Mouse (Mus musculus): Measurements from ENCODE around the gene Osbpl3. TPM values are rescaled to one million over a fixed set of nuclear protein-coding genes. Genes with fewer than 3 reads are reported as not detected.

Osbpl3 gene
- polyA plus RNA-seq, 1 experiment from 2014 or later = 14.5 TPM

DNA sequence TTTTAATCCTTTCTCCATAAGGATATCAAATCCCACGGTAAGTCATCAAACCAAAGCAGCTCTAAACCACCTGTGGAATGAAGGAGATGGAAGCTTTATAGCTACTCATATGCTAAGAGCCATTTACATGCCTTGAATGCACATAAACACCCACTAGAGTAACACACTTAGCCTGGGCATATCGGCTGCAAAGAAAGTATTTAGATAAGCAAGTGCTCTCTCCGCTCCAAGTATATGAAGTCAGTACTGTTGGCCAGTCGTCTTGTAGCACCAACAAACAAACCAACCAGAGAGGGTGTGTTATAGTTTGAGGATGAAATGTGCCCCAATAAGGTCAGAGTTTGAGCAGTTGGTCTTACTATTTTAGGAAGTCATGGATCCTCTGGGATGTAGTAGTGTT is 31.7 kb downstream of the Osbpl3 start:
- Histone ChIP-seq H3K27me3 (no peaks in the 10 kb centered on the region), H3K4me2 (replicated peaks) (no peak overlapping the region), H3K4me3 (replicated peaks) (no peak overlapping the region), H3K9me3 (replicated peaks) (no peaks in the 10 kb centered on the region), H3K4me1 (peaks cover 14% of the 10 kb centered on the region; the same call in 1 of the 2 replicates), H3K36me3 (no peaks in the 10 kb centered on the region), H3K27ac (replicated peaks) (no peak overlapping the region), H3K9ac (no peak overlapping the region)
- WGBS = 83% methylated on average over 4 of the region's 4 CpGs
- ATAC-seq (ENCODE audit: insufficient number of reproducible peaks, low FRiP score, low TSS enrichment, low read depth) = no peak

DNA sequence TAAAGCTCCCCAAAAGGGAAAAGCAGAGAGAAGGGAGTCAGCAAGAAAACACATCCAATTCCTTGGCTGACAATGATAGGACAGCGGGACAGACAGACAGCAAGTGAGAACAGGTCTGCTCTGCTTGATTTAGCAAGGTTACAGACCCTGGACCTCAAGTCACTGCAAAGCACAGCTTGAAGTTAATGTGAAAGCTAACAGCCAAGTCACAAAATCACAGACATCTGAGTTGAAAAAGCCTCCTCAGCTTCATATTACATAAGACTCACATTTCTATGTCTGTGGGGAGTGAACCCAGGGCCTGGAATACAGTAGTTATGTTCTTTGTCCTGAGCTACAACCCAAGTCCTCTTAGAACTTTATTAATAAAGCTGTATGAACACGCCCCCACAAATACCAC is 35.6 kb downstream of the Osbpl3 start:
- Histone ChIP-seq H3K4me1 (peaks cover 11% of the 10 kb centered on the region; the same call in 1 of the 2 replicates), H3K9ac (no peak overlapping the region), H3K36me3 (no peaks in the 10 kb centered on the region), H3K4me3 (replicated peaks) (no peak overlapping the region), H3K27me3 (no peaks in the 10 kb centered on the region), H3K4me2 (replicated peaks) (no peak overlapping the region), H3K27ac (replicated peaks) (0 out of 2 replicates have a peak overlapping the region, but pooled peaks have one; percentile 17), H3K9me3 (replicated peaks) (no peaks in the 10 kb centered on the region)
- no peak for ATAC-seq (ENCODE audit: insufficient number of reproducible peaks, low FRiP score, low TSS enrichment, low read depth)
- WGBS = 77% methylated on average over 2 of the region's 2 CpGs

DNA sequence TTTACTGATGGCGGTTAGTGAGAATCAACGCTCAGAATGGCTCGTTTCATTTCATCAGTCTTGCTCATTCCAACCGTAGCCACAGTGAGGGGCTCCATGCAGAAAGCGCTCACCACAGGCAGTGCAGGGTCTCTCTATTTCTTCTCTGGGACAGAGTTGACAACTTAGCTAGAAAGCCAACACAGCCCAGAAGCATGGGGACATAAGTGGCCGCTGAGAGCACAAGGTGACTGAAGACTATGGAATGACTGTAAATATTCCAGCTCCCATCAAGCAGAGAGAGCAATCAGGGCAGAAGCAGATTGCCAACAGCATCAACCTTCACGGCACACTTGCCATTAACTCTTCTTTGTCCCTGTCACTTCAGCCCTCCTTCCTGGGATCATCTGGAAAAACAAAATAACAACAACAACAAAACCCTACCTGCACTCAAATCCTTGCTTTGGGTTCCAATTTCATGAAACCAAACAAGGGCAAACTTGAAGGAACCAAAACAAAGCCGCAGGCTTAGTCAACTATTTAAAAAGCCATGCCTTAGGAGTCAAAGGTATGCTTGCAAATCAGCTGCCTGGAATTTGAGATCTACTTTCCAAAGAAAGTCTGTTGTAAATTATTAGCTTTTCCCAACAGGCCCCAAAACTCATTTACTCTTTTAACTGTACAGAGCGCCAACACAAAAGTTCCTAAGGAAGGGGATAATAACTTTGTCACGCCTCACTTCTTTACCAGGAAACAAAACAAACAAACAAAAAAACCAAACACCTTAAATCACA is 36.3 kb downstream of the Osbpl3 start:
- 0 out of 2 replicates have a peak overlapping the region, but pooled peaks have one; percentile 39 for H3K27ac ChIP-seq (replicated peaks)
- 69% methylated on average over 10 of the region's 10 CpGs for WGBS
- no peak for ATAC-seq (ENCODE audit: insufficient number of reproducible peaks, low FRiP score, low TSS enrichment, low read depth)

DNA sequence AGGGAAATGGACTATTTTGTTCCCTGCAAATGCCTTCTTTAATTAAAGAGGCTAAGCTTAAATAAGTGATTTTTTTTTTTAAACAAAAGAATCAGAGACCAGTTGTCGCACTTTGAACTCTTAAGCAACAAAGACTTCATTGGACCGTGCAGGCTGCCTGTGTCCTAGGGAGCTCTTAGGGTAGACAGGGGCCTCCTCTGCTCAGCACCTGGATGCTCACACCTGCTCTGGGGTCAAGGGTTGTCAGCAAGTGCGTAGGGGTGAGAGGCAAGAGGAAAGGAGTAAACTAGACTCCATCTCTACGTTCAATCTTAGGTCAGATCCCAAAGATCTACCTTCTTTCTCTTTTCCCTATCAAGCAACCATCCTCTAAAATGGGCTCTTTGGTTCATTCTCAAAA is 37.0 kb downstream of the Osbpl3 start:
- Histone ChIP-seq H3K27me3 (no peaks in the 10 kb centered on the region), H3K4me2 (replicated peaks) (no peak overlapping the region), H3K36me3 (no peaks in the 10 kb centered on the region), H3K4me1 (peaks cover 22% of the 10 kb centered on the region), H3K9me3 (replicated peaks) (no peaks in the 10 kb centered on the region), H3K9ac (no peak overlapping the region), H3K27ac (replicated peaks) (no peak overlapping the region), H3K4me3 (replicated peaks) (no peak overlapping the region)
- WGBS = 89% methylated on average over 4 of the region's 4 CpGs
- no peak for ATAC-seq (ENCODE audit: insufficient number of reproducible peaks, low FRiP score, low TSS enrichment, low read depth)

More for the DNA sequence above, 36.3 kb downstream of the Osbpl3 start:
- H3K36me3 ChIP-seq = no peaks in the 10 kb centered on the region
- no peaks in the 10 kb centered on the region for H3K27me3 ChIP-seq
- H3K4me2 ChIP-seq (replicated peaks) = no peak overlapping the region
- peaks cover 15% of the 10 kb centered on the region for H3K4me1 ChIP-seq
- no peak overlapping the region for H3K9ac ChIP-seq
- H3K4me3 ChIP-seq (replicated peaks) = no peak overlapping the region
- H3K9me3 ChIP-seq (replicated peaks) = no peaks in the 10 kb centered on the region

DNA sequence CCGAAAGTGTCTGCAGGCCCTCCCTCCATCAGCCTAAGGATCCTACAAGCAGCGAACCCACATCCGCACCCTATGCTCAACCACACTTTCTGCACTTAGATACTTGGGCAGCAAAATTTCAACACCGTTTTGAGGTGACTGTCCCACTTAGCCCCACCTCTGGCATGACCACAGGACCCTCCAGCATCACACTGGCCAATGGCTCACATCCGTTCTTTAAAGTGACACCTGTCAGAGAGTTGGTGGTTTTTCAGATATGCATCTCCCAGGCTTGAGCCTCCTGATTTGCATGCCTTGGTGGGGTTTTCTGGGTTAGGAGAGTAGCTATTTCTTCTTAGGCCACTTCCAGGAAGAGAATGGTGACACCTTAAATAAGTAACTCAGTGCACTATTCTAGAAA is 39.1 kb downstream of the Osbpl3 start:
- Histone ChIP-seq H3K27me3 (no peaks in the 10 kb centered on the region), H3K27ac (replicated peaks) (no peak overlapping the region), H3K4me1 (peaks cover 29% of the 10 kb centered on the region), H3K9me3 (replicated peaks) (no peaks in the 10 kb centered on the region), H3K4me3 (replicated peaks) (no peak overlapping the region), H3K36me3 (no peaks in the 10 kb centered on the region), H3K4me2 (replicated peaks) (no peak overlapping the region), H3K9ac (no peak overlapping the region)
- no peak for ATAC-seq (ENCODE audit: insufficient number of reproducible peaks, low FRiP score, low TSS enrichment, low read depth)
- 94% methylated on average over 5 of the region's 5 CpGs for WGBS

DNA sequence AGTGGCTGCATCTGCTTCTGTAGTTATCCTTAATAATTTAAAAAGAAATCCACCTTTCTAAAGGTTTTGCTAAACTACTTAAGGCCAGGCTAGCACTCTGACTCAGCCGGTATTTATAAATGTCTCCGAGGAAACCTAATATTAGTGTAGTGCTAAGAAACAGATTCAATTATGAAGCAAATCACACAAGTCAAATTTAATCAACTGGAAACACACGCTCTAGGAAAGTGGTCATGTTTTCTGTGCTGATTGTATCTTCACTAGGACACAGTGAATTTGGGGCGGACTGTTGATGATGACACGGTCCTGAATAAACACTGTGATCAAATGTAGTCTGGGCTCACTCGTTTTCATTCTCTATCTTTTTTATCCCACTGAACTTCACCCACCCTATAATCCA is 40.6 kb downstream of the Osbpl3 start:
- Histone ChIP-seq H3K27ac (replicated peaks) (no peak overlapping the region), H3K4me1 (peaks cover 29% of the 10 kb centered on the region), H3K4me3 (replicated peaks) (no peak overlapping the region), H3K27me3 (no peaks in the 10 kb centered on the region), H3K36me3 (no peaks in the 10 kb centered on the region), H3K4me2 (replicated peaks) (no peak overlapping the region), H3K9me3 (replicated peaks) (no peaks in the 10 kb centered on the region), H3K9ac (no peak overlapping the region)
- no peak for ATAC-seq (ENCODE audit: insufficient number of reproducible peaks, low FRiP score, low TSS enrichment, low read depth)
- WGBS = 59% methylated on average over 6 of the region's 6 CpGs

DNA sequence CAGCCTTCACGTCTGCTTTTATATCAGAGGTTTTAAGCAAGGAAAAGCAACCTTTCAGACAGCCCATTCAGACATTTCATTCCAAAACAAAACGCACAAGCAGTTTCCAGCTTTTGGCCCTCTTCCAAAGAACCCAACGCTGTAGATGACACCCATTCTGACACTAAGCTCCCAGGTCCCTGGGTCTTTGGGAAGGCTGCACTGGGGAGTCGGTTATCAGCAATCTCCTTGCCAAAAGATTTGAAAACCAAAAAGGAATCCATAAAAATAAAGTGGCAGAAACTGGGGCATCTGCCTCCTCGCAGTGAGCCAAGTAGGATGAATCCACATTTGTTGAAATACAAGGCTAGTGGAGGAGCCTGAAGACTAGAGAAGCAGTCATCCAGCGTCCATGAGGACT is 41.5 kb downstream of the Osbpl3 start:
- Histone ChIP-seq H3K27ac (replicated peaks) (0 out of 2 replicates have a peak overlapping the region, but pooled peaks have one; percentile 13), H3K9me3 (replicated peaks) (no peaks in the 10 kb centered on the region), H3K36me3 (no peaks in the 10 kb centered on the region), H3K4me1 (peaks cover 20% of the 10 kb centered on the region), H3K9ac (no peak overlapping the region), H3K27me3 (no peaks in the 10 kb centered on the region), H3K4me2 (replicated peaks) (no peak overlapping the region), H3K4me3 (replicated peaks) (no peak overlapping the region)
- ATAC-seq (ENCODE audit: insufficient number of reproducible peaks, low FRiP score, low TSS enrichment, low read depth) = no peak
- WGBS = 50% methylated on average over 6 of the region's 6 CpGs

DNA sequence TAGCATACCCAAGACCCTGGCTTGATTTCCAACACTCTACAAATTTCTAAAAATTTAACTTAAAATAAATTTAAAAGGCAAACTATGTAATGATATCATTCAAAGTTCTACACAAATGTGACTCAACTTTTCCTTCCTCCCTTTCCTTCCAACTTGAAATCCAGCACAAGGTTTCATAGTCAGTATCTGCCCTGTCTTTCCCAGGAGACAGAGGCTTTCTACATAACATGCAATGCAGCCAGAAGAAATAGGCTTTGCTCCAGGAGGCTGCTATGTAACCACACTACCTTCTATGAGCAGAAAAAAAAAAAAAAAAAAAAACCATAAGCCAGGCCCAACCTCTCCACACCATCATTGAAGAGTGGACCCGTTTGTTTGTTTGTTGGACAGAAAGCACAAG is 42.6 kb downstream of the Osbpl3 start:
- Histone ChIP-seq H3K9ac (no peak overlapping the region), H3K27me3 (no peaks in the 10 kb centered on the region), H3K27ac (replicated peaks) (no peak overlapping the region), H3K36me3 (no peaks in the 10 kb centered on the region), H3K4me2 (replicated peaks) (no peak overlapping the region), H3K4me3 (replicated peaks) (no peak overlapping the region), H3K9me3 (replicated peaks) (no peaks in the 10 kb centered on the region), H3K4me1 (peaks cover 18% of the 10 kb centered on the region)
- no peak for ATAC-seq (ENCODE audit: insufficient number of reproducible peaks, low FRiP score, low TSS enrichment, low read depth)
- 71% methylated on average over 1 of the region's 1 CpGs for WGBS

DNA sequence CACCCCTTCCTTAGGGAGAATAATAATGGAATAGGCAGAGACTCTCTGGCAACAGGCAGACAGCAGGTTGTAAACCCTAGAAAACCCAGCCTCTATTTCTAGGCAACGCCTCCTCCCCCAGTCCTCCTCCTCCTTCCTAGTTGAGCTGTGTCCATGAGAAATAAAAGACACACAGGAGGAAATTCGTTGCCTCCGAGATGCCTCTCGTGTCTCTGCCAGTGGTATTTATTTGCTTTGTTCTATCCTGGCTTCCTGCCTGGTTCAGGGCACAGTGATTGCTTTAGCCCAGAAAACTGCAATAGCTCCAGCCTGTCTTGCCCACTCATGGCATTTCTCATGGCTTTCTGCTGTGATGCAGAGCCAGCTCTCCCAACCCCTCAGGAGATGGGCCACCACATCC is 43.8 kb downstream of the Osbpl3 start:
- no peaks in the 10 kb centered on the region for H3K36me3 ChIP-seq
- H3K9me3 ChIP-seq (replicated peaks) = no peaks in the 10 kb centered on the region
- H3K4me2 ChIP-seq (replicated peaks) = no peak overlapping the region
- H3K27ac ChIP-seq (replicated peaks) = 0 out of 2 replicates have a peak overlapping the region, but pooled peaks have one; percentile 19
- H3K27me3 ChIP-seq = no peaks in the 10 kb centered on the region
- no peak overlapping the region for H3K9ac ChIP-seq
- 24% methylated on average over 4 of the region's 4 CpGs for WGBS
- peaks cover 18% of the 10 kb centered on the region for H3K4me1 ChIP-seq
- no peak for ATAC-seq (ENCODE audit: insufficient number of reproducible peaks, low FRiP score, low TSS enrichment, low read depth)
- no peak overlapping the region for H3K4me3 ChIP-seq (replicated peaks)

DNA sequence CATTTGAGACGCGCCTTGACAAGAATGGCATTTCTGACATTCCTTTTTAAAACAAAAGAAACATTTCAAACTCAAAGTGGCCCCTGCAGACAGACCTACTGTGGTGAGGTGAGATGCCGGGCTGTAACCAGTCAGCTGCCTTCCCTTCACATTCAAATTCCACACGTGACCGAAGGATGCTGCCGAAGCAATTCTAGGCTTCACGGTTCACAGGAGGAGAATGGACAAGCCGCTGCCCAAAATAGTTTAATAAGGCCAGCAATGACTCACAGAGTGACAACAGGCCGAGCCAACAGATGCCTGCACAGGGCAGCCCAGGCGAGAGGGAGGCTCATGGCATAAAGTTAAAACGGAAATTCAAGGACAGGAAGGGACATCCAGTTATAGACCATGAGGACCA is 51.3 kb downstream of the Osbpl3 start:
- WGBS = 61% methylated on average over 11 of the region's 11 CpGs
- H3K36me3 ChIP-seq = no peaks in the 10 kb centered on the region
- H3K27me3 ChIP-seq = no peaks in the 10 kb centered on the region
- no peaks in the 10 kb centered on the region for H3K9me3 ChIP-seq (replicated peaks)
- no peak overlapping the region for H3K9ac ChIP-seq
- 0 out of 2 replicates have a peak, but pooled peaks cover 9% of the 10 kb centered on the region for H3K4me1 ChIP-seq
- H3K27ac ChIP-seq (replicated peaks) = no peak overlapping the region
- no peak for ATAC-seq (ENCODE audit: insufficient number of reproducible peaks, low FRiP score, low TSS enrichment, low read depth)
- H3K4me3 ChIP-seq (replicated peaks) = no peak overlapping the region
- H3K4me2 ChIP-seq (replicated peaks) = no peak overlapping the region

DNA sequence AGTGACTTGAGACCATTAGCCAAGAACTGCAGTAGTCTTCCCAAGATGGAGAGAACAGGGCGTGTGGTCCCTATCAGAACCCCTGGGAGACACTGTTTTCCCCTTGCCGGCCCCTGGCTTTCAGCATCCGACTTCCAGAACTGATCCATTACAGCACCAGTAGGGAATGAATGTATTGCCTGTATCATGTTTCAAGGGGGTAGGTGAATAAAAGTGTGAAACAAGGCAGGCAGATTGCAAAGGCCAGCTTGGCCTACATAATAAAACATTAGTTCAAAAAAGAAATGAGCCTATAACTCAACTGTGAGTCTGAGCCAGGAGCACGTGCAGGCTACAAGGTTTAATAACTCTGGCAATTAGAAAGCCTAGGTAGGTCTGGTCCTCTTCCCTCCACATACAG is 52.5 kb downstream of the Osbpl3 start:
- H3K4me2 ChIP-seq (replicated peaks) = no peak overlapping the region
- ATAC-seq (ENCODE audit: insufficient number of reproducible peaks, low FRiP score, low TSS enrichment, low read depth) = no peak
- no peak overlapping the region for H3K4me3 ChIP-seq (replicated peaks)
- no peaks in the 10 kb centered on the region for H3K9me3 ChIP-seq (replicated peaks)
- H3K4me1 ChIP-seq = 0 out of 2 replicates have a peak, but pooled peaks cover 9% of the 10 kb centered on the region
- no peaks in the 10 kb centered on the region for H3K36me3 ChIP-seq
- no peaks in the 10 kb centered on the region for H3K27me3 ChIP-seq
- WGBS = 50% methylated on average over 4 of the region's 4 CpGs
- no peak overlapping the region for H3K9ac ChIP-seq
- H3K27ac ChIP-seq (replicated peaks) = no peak overlapping the region

DNA sequence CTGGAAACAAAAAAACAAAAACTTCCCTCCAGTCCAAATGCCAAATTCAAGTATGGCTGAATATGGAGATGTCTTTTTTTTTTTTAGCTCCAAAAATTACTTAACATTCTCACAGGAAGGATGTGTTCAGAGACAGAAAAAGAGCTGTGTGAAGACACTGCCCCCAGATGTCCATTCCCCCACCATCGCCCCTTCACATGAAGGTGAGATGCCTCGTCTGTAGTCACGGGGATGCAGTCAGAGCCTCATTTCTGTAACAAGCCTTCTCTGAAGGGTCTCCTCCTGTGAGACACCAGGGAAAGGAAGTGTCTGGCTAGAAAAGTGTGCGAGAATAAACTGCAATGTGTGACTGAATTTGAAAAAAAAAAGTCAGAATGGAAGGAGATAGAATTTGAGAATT is 53.1 kb downstream of the Osbpl3 start:
- WGBS = 87% methylated on average over 4 of the region's 4 CpGs
- H3K4me1 ChIP-seq = 0 out of 2 replicates have a peak, but pooled peaks cover 9% of the 10 kb centered on the region
- H3K27ac ChIP-seq (replicated peaks) = no peak overlapping the region

More for the DNA sequence above, 53.1 kb downstream of the Osbpl3 start:
- no peak for ATAC-seq (ENCODE audit: insufficient number of reproducible peaks, low FRiP score, low TSS enrichment, low read depth)
- no peak overlapping the region for H3K9ac ChIP-seq
- H3K9me3 ChIP-seq (replicated peaks) = no peaks in the 10 kb centered on the region
- no peaks in the 10 kb centered on the region for H3K36me3 ChIP-seq
- H3K4me3 ChIP-seq (replicated peaks) = no peak overlapping the region
- no peak overlapping the region for H3K4me2 ChIP-seq (replicated peaks)
- H3K27me3 ChIP-seq = no peaks in the 10 kb centered on the region
